Mouse (Mus musculus) adrenal gland, adult 18-20 months (tissue): ENCODE measurements around the gene Tjp3. TPM values are rescaled to one million over a fixed set of nuclear protein-coding genes. Genes with fewer than 3 reads are reported as not detected.

ENCODE experiments used
- DNase-seq, 2 experiments: peaks; one replicate each; pipeline ENCODE4 v3.0.0; 2021 to 2022; ENCODE audit warnings: low spot score in 2 of 2
- total RNA-seq, 2 experiments: library from RNA; stranded (reverse); gene quantifications; 1 replicate in 1 of 2; 2 replicates in 1 of 2; pipeline ENCODE4 v1.2.3; 2021

Gene Tjp3
- total RNA-seq, 2 experiments from 2014 or later = 1.1 to 1.6 TPM

- peak; percentile 90 to 91 for DNase-seq
These were observed 28.6 kb upstream of the Tjp3 start for GRCm38 (mm10) chr10:81319741-81320549.

- peak in 1 of 2 experiments; percentile 32 for DNase-seq
These were observed 27.9 kb upstream of the Tjp3 start for GRCm38 (mm10) chr10:81319330-81319699.

GRCm38 (mm10) chr10:81318589-81319329 lies 27.4 kb upstream of the Tjp3 start:
- peak; percentile 67 to 68 for DNase-seq

- peak; percentile 51 to 63 for DNase-seq
These were observed 25.9 kb upstream of the Tjp3 start for GRCm38 (mm10) chr10:81317273-81317672.

- no peak for DNase-seq
These were observed 25.1 kb upstream of the Tjp3 start for GRCm38 (mm10) chr10:81316338-81317060.

- no peak for DNase-seq
These were observed 24.2 kb upstream of the Tjp3 start for GRCm38 (mm10) chr10:81315587-81315986.

- no peak for DNase-seq
These were observed 22.8 kb upstream of the Tjp3 start for GRCm38 (mm10) chr10:81314201-81314600.

GRCm38 (mm10) chr10:81313581-81313980 lies 22.2 kb upstream of the Tjp3 start:
- DNase-seq = no peak

GRCm38 (mm10) chr10:81309571-81309970 lies 18.2 kb upstream of the Tjp3 start:
- DNase-seq = no peak

GRCm38 (mm10) chr10:81306837-81307682 lies 15.7 kb upstream of the Tjp3 start:
- no peak for DNase-seq

GRCm38 (mm10) chr10:81306173-81306668 lies 14.8 kb upstream of the Tjp3 start:
- no peak for DNase-seq

- no peak for DNase-seq
These were observed 14.3 kb upstream of the Tjp3 start for GRCm38 (mm10) chr10:81305663-81306062.

GRCm38 (mm10) chr10:81304597-81305238 lies 13.3 kb upstream of the Tjp3 start:
- DNase-seq = peak in 1 of 2 experiments; percentile 66

- DNase-seq = no peak
These were observed 12.4 kb upstream of the Tjp3 start for GRCm38 (mm10) chr10:81303761-81304160.

GRCm38 (mm10) chr10:81303258-81303657 lies 11.9 kb upstream of the Tjp3 start:
- DNase-seq = no peak

GRCm38 (mm10) chr10:81302781-81303218 lies 11.4 kb upstream of the Tjp3 start:
- DNase-seq = no peak

- no peak for DNase-seq
These were observed 10.9 kb upstream of the Tjp3 start for GRCm38 (mm10) chr10:81302288-81302687.

GRCm38 (mm10) chr10:81301321-81301720 lies 9.9 kb upstream of the Tjp3 start:
- DNase-seq = no peak

- DNase-seq = no peak
These were observed 9.0 kb upstream of the Tjp3 start for GRCm38 (mm10) chr10:81300352-81300907.
